Mouse (Mus musculus) midbrain, postnatal 0 days (tissue): ENCODE results near the gene 4933434E20Rik. TPM values are rescaled to one million over a fixed set of nuclear protein-coding genes. Genes with fewer than 3 reads are reported as not detected.
A peak's percentile ranks its signal among the peaks of the same experiment; 100 is the strongest.

Experiments used
- ATAC-seq: fragments of 200-750 bp; cut with Nextera tagmentation; 2 replicates; pipeline ENCODE4 v1.8.0; 2017; ENCODE audit warnings: moderate number of reproducible peaks, mild to moderate bottlenecking, moderate TSS enrichment, moderate library complexity; ENCODE audit not compliant: low FRiP score
- DNase-seq: peaks from one replicate; pipeline ENCODE4 v3.0.0-alpha.2; 2015; ENCODE audit warnings: low spot score
- H3K27ac ChIP-seq: fragments of 300-500 bp; sonication (generic); 2 replicates; pipeline ENCODE4 v1.5.1; 2014; ENCODE audit warnings: low read depth, mild to moderate bottlenecking, low read length, mixed read lengths
- H3K27me3 ChIP-seq: fragments of 300-500 bp; sonication (generic); 2 replicates; pipeline ENCODE4 v1.6.1; 2014; ENCODE audit warnings: low read length, control low read depth, mixed read lengths; ENCODE audit not compliant: insufficient read depth
- H3K36me3 ChIP-seq: fragments of 300-500 bp; sonication (generic); 2 replicates; pipeline ENCODE4 v1.6.1; 2014; ENCODE audit warnings: low read length, control low read depth, mixed read lengths; ENCODE audit not compliant: insufficient read depth
- H3K4me1 ChIP-seq: fragments of 300-500 bp; sonication (generic); 2 replicates; pipeline ENCODE4 v1.6.1; 2014; ENCODE audit warnings: mild to moderate bottlenecking, control low read depth, antibody characterized with exemption, low read length, mixed read lengths; ENCODE audit not compliant: insufficient read depth
- H3K4me2 ChIP-seq: fragments of 300-500 bp; sonication (generic); 2 replicates; pipeline ENCODE4 v1.6.1; 2014; ENCODE audit warnings: low read depth, mild to moderate bottlenecking, low read length, mixed read lengths; ENCODE audit not compliant: poor library complexity, severe bottlenecking
- H3K4me3 ChIP-seq: fragments of 300-500 bp; sonication (generic); 2 replicates; pipeline ENCODE4 v1.5.1; 2014; ENCODE audit warnings: low read depth, mild to moderate bottlenecking, low read length, moderate library complexity
- H3K9ac ChIP-seq: fragments of 300-500 bp; sonication (generic); replicated peaks from 2 replicates; pipeline ENCODE4 v1.6.1; 2014; ENCODE audit warnings: mild to moderate bottlenecking, low read length, moderate library complexity, mixed read lengths; ENCODE audit not compliant: poor library complexity, severe bottlenecking
- H3K9me3 ChIP-seq: fragments of 300-500 bp; sonication (generic); 2 replicates; pipeline ENCODE4 v1.6.1; 2016; ENCODE audit warnings: low read length, control low read depth
- CTCF ChIP-seq: IDR thresholded peaks from 2 replicates; pipeline ENCODE4 v1.5.1; 2016; ENCODE audit warnings: antibody characterized with exemption, mild to moderate bottlenecking
- WGBS: fragments of 180-500 bp; shearing (Covaris S2); extraction: QIAGEN DNeasy Blood & Tissue Kit; methylation state at CpG from one replicate; pipeline ENCODE4 v1.1.7; 2014; 5-methylcytosine and 5-hydroxymethylcytosine counted together
- microRNA counts: library from miRNA; unstranded; fragments of <30 nt; microRNA quantifications from one replicate; lab custom pipeline; 2015
- microRNA-seq: library from miRNA; unstranded; fragments of <30 nt; microRNA quantifications from one replicate; pipeline ENCODE4, GENCODE M21; 2016; ENCODE audit warnings: borderline number of aligned reads
- polyA plus RNA-seq: library from polyadenylated mRNA; unstranded; fragments of >200 nt; fragmentation: Nextera tagmentation; extraction: Ambion mirVana; gene quantifications from 2 replicates; pipeline ENCODE4 v1.2.1, GENCODE M21; 2015
- total RNA-seq: library from RNA; depleted of rRNA; stranded (reverse); fragments of >200 nt; gene quantifications from 2 replicates; pipeline ENCODE4 v1.2.3, GENCODE M21; 2014; rRNA removed

4933434E20Rik gene
- total and polyA plus RNA-seq, 2 experiments from 2014 or later, result 111 to 230 TPM

GRCm38 (mm10) chr3:90111706-90112105, 60.3 kb downstream of the 4933434E20Rik start:
- no peak overlapping the region for H3K9ac ChIP-seq
- DNase-seq (no peak), ATAC-seq (no peak)
- H3K9me3 ChIP-seq, result no peaks in the 10 kb centered on the region
- TF ChIP-seq CTCF, result no peak
- no peaks in the 10 kb centered on the region for H3K27me3 ChIP-seq
- H3K4me3 ChIP-seq, result no peak overlapping the region
- no peak overlapping the region for H3K27ac ChIP-seq
- 82% methylated on average over 2 of the region's 2 CpGs for WGBS
- H3K4me1 ChIP-seq, result no peaks in the 10 kb centered on the region
- no peaks in the 10 kb centered on the region for H3K36me3 ChIP-seq
- H3K4me2 ChIP-seq, result no peak overlapping the region

GRCm38 (mm10) chr3:90114342-90114741, 62.9 kb downstream of the 4933434E20Rik start:
- Histone ChIP-seq H3K4me1 (no peaks in the 10 kb centered on the region), H3K27ac (no peak overlapping the region), H3K4me3 (no peak overlapping the region), H3K4me2 (no peak overlapping the region), H3K27me3 (no peaks in the 10 kb centered on the region), H3K9ac (no peak overlapping the region), H3K36me3 (no peaks in the 10 kb centered on the region), H3K9me3 (no peaks in the 10 kb centered on the region)
- ATAC-seq, result no peak
- 95% methylated on average over 2 of the region's 2 CpGs for WGBS
- 0 out of 2 replicates have a peak, but pooled peaks have one; percentile 8 for TF ChIP-seq CTCF
- no peak for DNase-seq

- ATAC-seq, result no peak
- H3K9ac ChIP-seq, result no peak overlapping the region
- H3K9me3 ChIP-seq, result no peaks in the 10 kb centered on the region
- TF ChIP-seq CTCF, result no peak
- H3K36me3 ChIP-seq, result no peaks in the 10 kb centered on the region
- H3K27me3 ChIP-seq, result no peaks in the 10 kb centered on the region
- H3K4me2 ChIP-seq, result no peak overlapping the region
- H3K4me1 ChIP-seq, result no peaks in the 10 kb centered on the region
- no peak overlapping the region for H3K27ac ChIP-seq
- no peak for DNase-seq
- H3K4me3 ChIP-seq, result no peak overlapping the region
- WGBS, result 85% methylated on average over 3 of the region's 3 CpGs
These were observed 64.1 kb downstream of the 4933434E20Rik start for GRCm38 (mm10) chr3:90115526-90115925.

MicroRNA genes within 50 kb of the gene (microRNA counts, 519-probe panel; counts per million panel counts)
- microRNA mmu-miR-190b (lab: Ali Mortazavi, UCI), result 3,079 counts per million, percentile 71 among the panel's probes with 10 or more counts

Small RNAs within 50 kb of the gene (microRNA-seq; reads per million reads assigned to microRNA genes)
- 15.4 reads per million, percentile 26 among the genes with 10 or more reads in this experiment for gene Mir190b
- 1.3 reads per million for gene Mir7669

Other genes starting within 250 kb of the 4933434E20Rik start
- gene She, start 220.3 kb upstream of the 4933434E20Rik start, total RNA-seq, result 1.8 and 2.7 TPM in 2 replicates
- 0.91 and 1.0 TPM in 2 replicates for gene She, start 220.3 kb upstream of the 4933434E20Rik start, polyA plus RNA-seq
- gene Il6ra, start 138.4 kb upstream of the 4933434E20Rik start, total RNA-seq, result 0.99 and 2.0 TPM in 2 replicates
- 1.1 and 1.8 TPM in 2 replicates for gene Il6ra, start 138.4 kb upstream of the 4933434E20Rik start, polyA plus RNA-seq
- 68.9 and 95.4 TPM in 2 replicates for gene Atp8b2, start 88.1 kb upstream of the 4933434E20Rik start, total RNA-seq
- 7.9 and 9.0 TPM in 2 replicates for gene Atp8b2, start 88.1 kb upstream of the 4933434E20Rik start, polyA plus RNA-seq
- gene Hax1, start 52.9 kb upstream of the 4933434E20Rik start, total RNA-seq, result 40.6 and 45.7 TPM in 2 replicates
- gene Hax1, start 52.9 kb upstream of the 4933434E20Rik start, polyA plus RNA-seq, result 71.8 and 77.4 TPM in 2 replicates
- 108 and 112 TPM in 2 replicates for gene Ubap2l, start 992 bp downstream of the 4933434E20Rik start, total RNA-seq
- gene Ubap2l, start 992 bp downstream of the 4933434E20Rik start, polyA plus RNA-seq, result 93.2 and 133 TPM in 2 replicates
- gene Tpm3, start 21.0 kb downstream of the 4933434E20Rik start, total RNA-seq, result 182 and 224 TPM in 2 replicates
- gene Tpm3, start 21.0 kb downstream of the 4933434E20Rik start, polyA plus RNA-seq, result 314 and 331 TPM in 2 replicates
- 0.24 and 0.55 TPM in 2 replicates for gene Nup210l, start 52.5 kb downstream of the 4933434E20Rik start, total RNA-seq
- gene Nup210l, start 52.5 kb downstream of the 4933434E20Rik start, polyA plus RNA-seq, result 0.17 and 0.22 TPM in 2 replicates
- gene Rps27, start 162.0 kb downstream of the 4933434E20Rik start, total RNA-seq, result 2,807 and 2,947 TPM in 2 replicates
- gene Rps27, start 162.0 kb downstream of the 4933434E20Rik start, polyA plus RNA-seq, result 773 and 821 TPM in 2 replicates
- 3.9 and 5.9 TPM in 2 replicates for gene Rab13, start 162.1 kb downstream of the 4933434E20Rik start, total RNA-seq
- 17.4 and 18.5 TPM in 2 replicates for gene Rab13, start 162.1 kb downstream of the 4933434E20Rik start, polyA plus RNA-seq
- gene Jtb, start 180.0 kb downstream of the 4933434E20Rik start, total RNA-seq, result 37.3 and 39.1 TPM in 2 replicates
- 115 and 123 TPM in 2 replicates for gene Jtb, start 180.0 kb downstream of the 4933434E20Rik start, polyA plus RNA-seq
- gene Creb3l4, start 191.9 kb downstream of the 4933434E20Rik start, total RNA-seq, result 0.77 and 1.6 TPM in 2 replicates
- 1.2 and 1.7 TPM in 2 replicates for gene Creb3l4, start 191.9 kb downstream of the 4933434E20Rik start, polyA plus RNA-seq
- 73.0 and 75.3 TPM in 2 replicates for gene Slc39a1, start 196.5 kb downstream of the 4933434E20Rik start, total RNA-seq
- 60.3 and 62.4 TPM in 2 replicates for gene Slc39a1, start 196.5 kb downstream of the 4933434E20Rik start, polyA plus RNA-seq
- gene Crtc2, start 202.5 kb downstream of the 4933434E20Rik start, total RNA-seq, result 19.5 and 20.4 TPM in 2 replicates
- gene Crtc2, start 202.5 kb downstream of the 4933434E20Rik start, polyA plus RNA-seq, result 17.2 and 18.9 TPM in 2 replicates
- gene Dennd4b, start 213.5 kb downstream of the 4933434E20Rik start, total RNA-seq, result 34.6 and 46.8 TPM in 2 replicates
- 6.9 and 7.7 TPM in 2 replicates for gene Dennd4b, start 213.5 kb downstream of the 4933434E20Rik start, polyA plus RNA-seq
- 27.3 and 29.8 TPM in 2 replicates for gene Gatad2b, start 241.5 kb downstream of the 4933434E20Rik start, total RNA-seq
- gene Gatad2b, start 241.5 kb downstream of the 4933434E20Rik start, polyA plus RNA-seq, result 10.2 and 12.9 TPM in 2 replicates